Mouse (Mus musculus): Measurements from ENCODE around the gene Ppp1r1b. TPM values are rescaled to one million over a fixed set of nuclear protein-coding genes. Genes with fewer than 3 reads are reported as not detected.

Ppp1r1b gene
- polyA plus RNA-seq (2014; fragmentation: Nextera tagmentation; extraction: Ambion mirVana) = 0.24 and 0.31 TPM in 2 replicates

DNA sequence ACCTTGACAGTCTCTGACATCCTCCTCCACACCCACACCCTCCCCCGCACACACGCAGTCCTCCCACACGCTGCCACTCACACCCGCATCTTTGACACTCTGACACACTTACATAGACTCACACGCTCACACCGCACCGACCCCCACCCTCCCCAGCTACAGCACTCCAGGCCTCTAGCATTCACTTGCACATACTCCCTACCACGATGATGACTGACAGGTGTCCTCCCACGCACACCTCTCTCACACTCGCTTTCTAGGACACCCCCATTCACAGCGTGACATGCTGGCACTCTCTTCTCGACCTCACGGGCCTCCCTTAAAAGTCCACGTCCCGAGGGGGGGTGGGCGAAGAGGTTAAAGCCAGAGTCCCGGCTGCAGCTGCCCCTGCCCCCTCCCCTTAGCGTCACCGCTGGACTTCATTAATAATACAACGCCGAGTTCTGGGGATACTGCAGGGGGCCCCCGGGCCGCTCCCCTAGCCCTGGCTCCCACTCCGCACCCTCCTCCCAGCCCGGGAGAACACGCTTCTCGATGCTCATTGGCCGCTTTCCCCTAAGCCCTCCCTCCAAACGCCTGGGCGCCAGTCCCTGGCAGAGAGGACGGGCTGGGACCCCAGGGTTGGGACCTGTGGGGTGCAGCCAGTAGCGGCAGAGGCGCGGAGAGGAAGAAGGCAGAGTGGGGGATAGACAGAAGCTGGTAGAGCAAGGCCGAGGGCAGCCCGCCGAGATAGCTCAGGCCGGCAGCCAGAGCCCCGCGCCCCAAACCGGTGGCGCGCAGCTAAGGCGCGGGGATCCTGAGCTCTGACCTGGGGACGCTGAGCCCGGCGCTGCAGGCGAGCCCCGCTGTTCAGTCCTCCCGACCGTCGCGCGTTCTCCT lies at the start of gene Ppp1r1b:
Ppp1r1b (plus strand) TSS at position 322 of the 879 bp plus-strand sequence.
- Histone ChIP-seq H3K36me3 (replicated peaks; ENCODE audit: control insufficient read depth, insufficient read depth, low read depth, low read length) (no peaks in the 10 kb centered on the region), H3K4me2 (ENCODE audit: low read depth, low read length) (peak within 1 kb of the TSS; percentile 94), H3K4me3 (ENCODE audit: low read depth, low read length) (peak within 1 kb of the TSS; percentile 43), H3K9me3 (replicated peaks; ENCODE audit: control insufficient read depth, low read length) (no peaks in the 10 kb centered on the region), H3K9ac (replicated peaks; ENCODE audit: low read length) (peak within 1 kb of the TSS; percentile 32), H3K27ac (replicated peaks; ENCODE audit: low read depth, low read length) (no peak within 1 kb of the TSS), H3K27me3 (ENCODE audit: control insufficient read depth, insufficient read depth, low read length) (peaks cover 72% of the 10 kb centered on the region), H3K4me1 (ENCODE audit: control insufficient read depth, insufficient read depth, low read length) (peaks cover 9% of the 10 kb centered on the region)
- WGBS = under 1% methylated on average over 49 of the region's 55 CpGs
- ATAC-seq (replicated peaks; ENCODE audit: insufficient number of reproducible peaks, low FRiP score, low TSS enrichment, low read depth) (no peak; the same call in 1 of the 2 replicates), DNase-seq (ENCODE audit: low spot score) (peak; percentile 64)

DNA sequence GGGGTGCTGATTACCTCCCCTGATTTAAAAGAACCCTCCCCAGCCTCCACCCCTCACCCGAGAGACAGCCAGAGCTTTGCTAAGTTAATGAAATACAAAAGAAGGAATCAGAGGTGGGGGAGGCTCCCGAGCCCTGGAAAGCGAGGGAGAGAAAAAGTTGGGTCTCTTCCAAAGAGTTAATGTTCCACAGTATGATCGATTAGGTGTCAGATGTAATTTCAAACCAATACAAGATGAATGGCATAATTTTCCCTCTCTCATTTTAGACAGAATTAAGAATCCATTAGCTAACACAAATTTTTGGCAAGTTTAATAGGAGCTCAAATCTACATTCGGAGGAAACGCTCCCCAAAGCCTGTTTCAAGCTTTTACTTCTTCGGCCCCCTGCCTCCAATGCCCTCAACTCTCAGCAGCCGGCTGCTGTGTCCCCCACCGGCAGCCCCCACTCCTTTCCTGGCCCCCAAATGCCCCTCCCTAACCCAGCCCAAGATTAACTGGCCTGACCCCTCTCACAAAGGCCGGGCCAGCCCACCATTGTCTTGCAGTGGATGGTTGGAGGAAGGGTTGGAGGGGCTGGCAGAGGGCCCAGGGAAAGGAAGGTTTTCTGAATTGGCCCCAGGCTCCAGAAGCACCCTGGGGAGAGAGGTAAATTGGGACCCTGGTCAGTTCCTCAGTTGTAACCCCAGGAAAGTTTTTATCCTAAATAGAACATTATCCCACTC lies 49.6 kb upstream of the Ppp1r1b start:
- no peaks in the 10 kb centered on the region for H3K9me3 ChIP-seq (replicated peaks; ENCODE audit: control insufficient read depth, low read length)
- H3K4me3 ChIP-seq (ENCODE audit: low read depth, low read length) = no peak overlapping the region
- peaks cover 19% of the 10 kb centered on the region for H3K27me3 ChIP-seq (ENCODE audit: control insufficient read depth, insufficient read depth, low read length)
- ATAC-seq (replicated peaks; ENCODE audit: insufficient number of reproducible peaks, low FRiP score, low TSS enrichment, low read depth) = no peak
- H3K4me1 ChIP-seq (ENCODE audit: control insufficient read depth, insufficient read depth, low read length) = no peaks in the 10 kb centered on the region; the same call in 1 of the 2 replicates
- H3K9ac ChIP-seq (replicated peaks; ENCODE audit: low read length) = no peak overlapping the region
- H3K36me3 ChIP-seq (replicated peaks; ENCODE audit: control insufficient read depth, insufficient read depth, low read depth, low read length) = no peaks in the 10 kb centered on the region
- no peak for DNase-seq (ENCODE audit: low spot score)
- H3K27ac ChIP-seq (replicated peaks; ENCODE audit: low read depth, low read length) = no peak overlapping the region
- no peak overlapping the region for H3K4me2 ChIP-seq (ENCODE audit: low read depth, low read length)
- WGBS = 8% methylated on average over 10 of the region's 10 CpGs

DNA sequence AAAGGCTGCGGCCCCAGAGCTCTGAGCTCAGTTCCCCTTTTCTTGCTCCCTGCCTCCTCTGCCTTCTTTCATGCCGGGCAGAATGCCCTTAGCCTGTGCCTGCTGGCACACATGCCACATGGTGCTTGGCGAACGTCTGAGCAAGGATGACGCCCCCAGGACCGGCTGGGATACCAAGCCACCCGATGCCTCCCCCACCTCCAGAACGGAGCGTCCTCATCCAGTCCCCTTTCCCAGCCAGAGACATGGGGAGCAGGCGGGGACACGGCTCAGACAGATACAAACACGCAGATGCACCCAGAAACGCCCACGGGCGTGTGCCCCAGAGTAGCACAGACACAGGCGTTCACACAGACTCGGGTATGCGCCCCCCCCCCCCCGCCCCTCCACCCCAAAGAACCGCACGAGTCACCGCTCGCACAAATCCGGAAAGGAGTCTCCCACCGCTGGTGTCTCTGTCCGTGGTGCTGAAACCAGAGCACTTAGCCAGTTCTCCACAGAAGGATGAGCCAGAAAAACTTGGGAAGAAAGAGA lies 34.3 kb upstream of the Ppp1r1b start:
- no peak overlapping the region for H3K4me3 ChIP-seq (ENCODE audit: low read depth, low read length)
- no peaks in the 10 kb centered on the region for H3K36me3 ChIP-seq (replicated peaks; ENCODE audit: control insufficient read depth, insufficient read depth, low read depth, low read length)
- 2% methylated on average over 26 of the region's 26 CpGs for whole genome bisulfite sequencing
- peak; percentile 90 for DNase-seq (ENCODE audit: low spot score)
- H3K9ac ChIP-seq (replicated peaks; ENCODE audit: low read length) = no peak overlapping the region
- H3K4me1 ChIP-seq (ENCODE audit: control insufficient read depth, insufficient read depth, low read length) = no peaks in the 10 kb centered on the region
- H3K4me2 ChIP-seq (ENCODE audit: low read depth, low read length) = 0 out of 2 replicates have a peak overlapping the region, but pooled peaks have one; percentile 10
- ATAC-seq (replicated peaks; ENCODE audit: insufficient number of reproducible peaks, low FRiP score, low TSS enrichment, low read depth) = no peak
- H3K27me3 ChIP-seq (ENCODE audit: control insufficient read depth, insufficient read depth, low read length) = peaks cover 38% of the 10 kb centered on the region
- no peaks in the 10 kb centered on the region for H3K9me3 ChIP-seq (replicated peaks; ENCODE audit: control insufficient read depth, low read length)
- H3K27ac ChIP-seq (replicated peaks; ENCODE audit: low read depth, low read length) = no peak overlapping the region

DNA sequence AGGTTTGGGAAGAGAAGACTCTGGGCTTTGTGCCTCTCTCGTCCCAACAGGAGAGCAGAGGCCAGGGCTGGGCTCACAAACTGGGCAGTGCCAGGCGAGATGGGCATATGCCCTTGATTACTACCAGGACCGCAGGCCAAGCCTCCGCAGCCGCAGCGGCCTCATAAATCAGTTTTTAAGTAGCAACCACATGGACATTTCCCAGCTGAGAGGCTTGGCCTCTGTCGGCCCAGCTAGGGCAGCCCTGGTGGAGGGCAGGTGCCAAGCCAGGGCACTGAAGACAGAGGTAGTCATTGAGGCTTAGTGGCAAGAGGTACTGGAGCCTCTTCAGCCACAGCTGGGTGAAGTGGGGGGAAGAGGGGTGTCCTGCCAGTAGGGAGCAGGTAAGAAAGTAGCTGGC lies 30.7 kb upstream of the Ppp1r1b start:
- 2% methylated on average over 7 of the region's 7 CpGs for WGBS
- no peak for DNase-seq (ENCODE audit: low spot score)
- Histone ChIP-seq H3K27ac (replicated peaks; ENCODE audit: low read depth, low read length) (no peak overlapping the region), H3K9ac (replicated peaks; ENCODE audit: low read length) (no peak overlapping the region), H3K4me1 (ENCODE audit: control insufficient read depth, insufficient read depth, low read length) (no peaks in the 10 kb centered on the region), H3K36me3 (replicated peaks; ENCODE audit: control insufficient read depth, insufficient read depth, low read depth, low read length) (no peaks in the 10 kb centered on the region), H3K9me3 (replicated peaks; ENCODE audit: control insufficient read depth, low read length) (no peaks in the 10 kb centered on the region), H3K4me2 (ENCODE audit: low read depth, low read length) (no peak overlapping the region), H3K4me3 (ENCODE audit: low read depth, low read length) (no peak overlapping the region), H3K27me3 (ENCODE audit: control insufficient read depth, insufficient read depth, low read length) (peaks cover 70% of the 10 kb centered on the region)
- ATAC-seq (replicated peaks; ENCODE audit: insufficient number of reproducible peaks, low FRiP score, low TSS enrichment, low read depth) = no peak

DNA sequence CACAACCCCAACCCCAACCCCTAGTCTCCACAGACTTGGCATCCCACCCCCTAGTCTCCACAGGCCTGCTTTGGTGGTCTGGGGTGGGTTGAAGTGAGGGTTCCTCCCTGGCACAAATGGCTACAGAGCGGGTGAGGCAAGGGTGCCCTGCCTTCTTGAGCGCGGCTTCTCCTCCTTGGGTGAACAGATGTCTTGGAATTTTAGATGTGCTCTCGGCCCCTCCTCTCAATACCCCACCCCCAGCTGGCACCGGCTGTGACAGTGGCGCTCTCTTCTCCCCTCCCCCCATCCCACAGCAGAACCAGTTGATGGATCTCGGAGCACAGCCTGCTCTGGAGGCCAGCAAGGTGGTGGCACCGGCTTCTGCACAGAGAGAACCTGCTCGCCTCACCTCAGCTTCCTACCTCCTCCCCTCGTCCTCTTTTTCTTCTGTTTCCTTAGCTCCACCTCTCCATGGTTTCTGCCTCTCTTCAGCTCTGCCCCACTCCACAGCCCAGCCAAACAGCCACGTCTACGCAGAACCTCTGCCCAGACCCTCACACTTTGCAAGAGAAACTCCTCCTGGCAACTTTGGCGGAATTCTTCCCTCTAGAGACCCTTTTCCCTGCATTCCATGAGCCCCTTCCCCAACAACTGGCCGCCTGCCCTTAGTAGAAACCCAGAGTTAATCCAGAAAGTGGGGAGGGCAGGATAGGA lies 29.6 kb upstream of the Ppp1r1b start:
- H3K9ac ChIP-seq (replicated peaks; ENCODE audit: low read length) = no peak overlapping the region
- DNase-seq (ENCODE audit: low spot score) (no peak), ATAC-seq (replicated peaks; ENCODE audit: insufficient number of reproducible peaks, low FRiP score, low TSS enrichment, low read depth) (no peak)
- H3K4me2 ChIP-seq (ENCODE audit: low read depth, low read length) = no peak overlapping the region
- no peaks in the 10 kb centered on the region for H3K4me1 ChIP-seq (ENCODE audit: control insufficient read depth, insufficient read depth, low read length)
- 2% methylated on average over 14 of the region's 14 CpGs for WGBS
- no peaks in the 10 kb centered on the region for H3K36me3 ChIP-seq (replicated peaks; ENCODE audit: control insufficient read depth, insufficient read depth, low read depth, low read length)
- H3K9me3 ChIP-seq (replicated peaks; ENCODE audit: control insufficient read depth, low read length) = no peaks in the 10 kb centered on the region
- H3K27me3 ChIP-seq (ENCODE audit: control insufficient read depth, insufficient read depth, low read length) = peaks cover 80% of the 10 kb centered on the region
- no peak overlapping the region for H3K27ac ChIP-seq (replicated peaks; ENCODE audit: low read depth, low read length)
- H3K4me3 ChIP-seq (ENCODE audit: low read depth, low read length) = no peak overlapping the region

DNA sequence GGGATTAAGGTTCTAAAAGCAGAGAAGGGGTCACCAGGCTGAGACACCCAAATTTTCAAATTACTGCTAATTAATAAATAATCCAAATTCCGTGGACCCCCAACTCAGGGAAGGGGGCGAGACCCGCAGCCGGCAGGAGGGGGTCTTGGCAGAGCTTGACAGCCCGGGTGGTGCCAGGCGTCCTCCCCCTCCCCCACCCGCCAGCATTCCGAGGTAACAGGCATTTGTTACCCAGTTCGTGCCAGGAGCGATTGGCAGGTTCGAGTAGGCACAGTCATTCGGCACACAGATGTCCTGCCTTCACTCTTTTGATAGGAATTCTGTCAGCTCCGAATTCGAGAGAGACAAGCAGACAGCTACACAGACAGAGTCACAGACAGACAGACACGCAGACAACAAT lies 29.1 kb upstream of the Ppp1r1b start:
- Histone ChIP-seq H3K9me3 (replicated peaks; ENCODE audit: control insufficient read depth, low read length) (no peaks in the 10 kb centered on the region), H3K4me3 (ENCODE audit: low read depth, low read length) (no peak overlapping the region), H3K27me3 (ENCODE audit: control insufficient read depth, insufficient read depth, low read length) (peaks cover 82% of the 10 kb centered on the region), H3K36me3 (replicated peaks; ENCODE audit: control insufficient read depth, insufficient read depth, low read depth, low read length) (no peaks in the 10 kb centered on the region), H3K9ac (replicated peaks; ENCODE audit: low read length) (no peak overlapping the region), H3K4me1 (ENCODE audit: control insufficient read depth, insufficient read depth, low read length) (no peaks in the 10 kb centered on the region), H3K27ac (replicated peaks; ENCODE audit: low read depth, low read length) (no peak overlapping the region), H3K4me2 (ENCODE audit: low read depth, low read length) (no peak overlapping the region)
- DNase-seq (ENCODE audit: low spot score) (no peak), ATAC-seq (replicated peaks; ENCODE audit: insufficient number of reproducible peaks, low FRiP score, low TSS enrichment, low read depth) (no peak)
- 3% methylated on average over 15 of the region's 15 CpGs for WGBS

DNA sequence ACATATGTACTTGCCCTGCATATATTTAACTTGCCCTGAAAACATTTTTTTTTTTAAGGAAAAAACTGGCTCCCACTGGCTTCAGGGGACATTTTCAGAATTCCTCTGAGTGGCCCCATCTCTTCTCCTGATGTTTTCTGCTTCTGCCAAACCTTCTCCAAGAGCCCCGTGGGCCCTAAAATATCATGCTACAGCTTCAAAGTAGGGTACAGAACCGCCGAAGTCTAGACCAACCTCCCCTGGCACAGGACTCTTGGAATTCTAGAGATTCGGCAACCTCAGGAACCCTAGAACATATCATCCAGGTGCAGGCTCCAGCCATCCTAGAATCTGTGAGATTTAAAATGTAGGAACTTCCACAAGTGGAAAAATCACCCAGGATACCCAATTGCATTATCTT lies 28.7 kb upstream of the Ppp1r1b start:
- no peaks in the 10 kb centered on the region for H3K36me3 ChIP-seq (replicated peaks; ENCODE audit: control insufficient read depth, insufficient read depth, low read depth, low read length)
- no peak overlapping the region for H3K9ac ChIP-seq (replicated peaks; ENCODE audit: low read length)
- DNase-seq (ENCODE audit: low spot score) (no peak), ATAC-seq (replicated peaks; ENCODE audit: insufficient number of reproducible peaks, low FRiP score, low TSS enrichment, low read depth) (no peak)
- no peak overlapping the region for H3K4me3 ChIP-seq (ENCODE audit: low read depth, low read length)
- WGBS = 14% methylated on average over 4 of the region's 4 CpGs
- no peak overlapping the region for H3K4me2 ChIP-seq (ENCODE audit: low read depth, low read length)
- peaks cover 83% of the 10 kb centered on the region for H3K27me3 ChIP-seq (ENCODE audit: control insufficient read depth, insufficient read depth, low read length)
- no peaks in the 10 kb centered on the region for H3K4me1 ChIP-seq (ENCODE audit: control insufficient read depth, insufficient read depth, low read length)
- H3K27ac ChIP-seq (replicated peaks; ENCODE audit: low read depth, low read length) = no peak overlapping the region
- H3K9me3 ChIP-seq (replicated peaks; ENCODE audit: control insufficient read depth, low read length) = no peaks in the 10 kb centered on the region

Data from embryonic facial prominence, embryonic 11.5 days (tissue).